Mouse (Mus musculus) frontal cortex, postnatal 36 days (tissue): ENCODE data around the gene Angpt4.

ENCODE experiments used
- DNase-seq, 2 experiments: peaks; one replicate each; pipeline ENCODE4 v3.0.0; 2022; ENCODE audit warnings: low spot score in 2 of 2

The Angpt4 gene

DNA sequence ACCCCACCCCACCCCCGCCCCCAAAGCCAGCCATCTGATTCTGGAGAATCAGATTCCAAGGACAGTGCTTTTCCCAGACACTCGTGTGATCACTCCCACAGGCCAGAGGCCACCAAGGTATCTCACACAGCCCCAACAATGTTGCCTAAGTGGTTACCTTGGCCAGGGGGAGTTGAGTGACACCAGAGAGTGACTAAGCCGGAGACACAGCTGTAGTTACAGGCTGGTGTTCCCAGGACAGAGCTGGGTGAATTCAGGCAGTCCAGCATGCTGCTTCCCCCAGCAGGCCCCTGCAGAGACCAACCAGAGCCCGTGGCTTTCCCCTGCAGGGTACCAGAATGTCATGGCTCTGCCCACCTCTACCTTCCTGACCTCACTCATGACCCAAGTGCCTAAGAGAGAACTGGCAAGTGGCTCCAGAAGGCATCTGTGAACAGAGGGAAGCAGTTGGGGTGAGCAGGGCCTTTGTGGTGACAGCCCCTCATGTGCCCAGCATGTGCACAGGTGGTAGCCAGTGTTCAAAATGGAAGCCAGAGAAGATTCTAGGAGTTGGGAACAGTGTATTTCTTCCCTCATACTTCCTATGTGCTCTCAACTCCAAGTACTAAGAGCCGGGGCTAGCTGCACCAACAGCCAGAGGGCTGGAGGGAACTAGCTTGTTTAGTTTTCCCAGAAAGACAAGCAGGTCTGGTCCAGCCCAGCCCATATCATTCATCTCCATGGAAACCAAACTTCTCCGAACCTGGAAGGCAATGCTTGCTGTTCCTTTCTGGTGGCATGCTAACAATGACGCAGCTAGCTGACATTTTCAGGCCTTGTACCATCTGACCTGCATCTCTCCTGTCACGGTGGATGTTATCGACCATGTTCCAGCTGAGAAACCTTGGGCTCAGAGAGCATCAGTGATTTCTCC, 50.5 kb downstream of the Angpt4 start:
- no peak for DNase-seq

DNA sequence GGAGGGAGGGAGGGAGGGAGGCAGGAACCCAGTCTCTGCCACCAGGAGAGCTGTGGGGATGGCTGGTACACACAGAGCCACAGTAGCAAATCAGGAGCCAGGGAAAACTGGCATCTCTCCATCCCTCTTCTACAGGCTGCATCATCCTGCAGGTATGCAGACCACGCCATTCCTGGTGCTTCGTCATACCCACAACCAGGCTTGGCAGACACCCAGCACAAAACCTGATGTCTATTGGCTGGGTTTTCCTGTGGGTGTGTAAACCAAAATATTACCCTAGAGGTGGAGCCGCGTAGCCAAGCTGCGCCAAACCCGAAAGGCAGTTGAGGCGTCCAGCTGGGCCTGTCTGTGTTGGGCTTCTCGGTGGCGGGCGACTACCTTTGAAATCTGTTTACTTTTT, 51.5 kb downstream of the Angpt4 start:
- DNase-seq: peak; percentile 72 to 84

DNA sequence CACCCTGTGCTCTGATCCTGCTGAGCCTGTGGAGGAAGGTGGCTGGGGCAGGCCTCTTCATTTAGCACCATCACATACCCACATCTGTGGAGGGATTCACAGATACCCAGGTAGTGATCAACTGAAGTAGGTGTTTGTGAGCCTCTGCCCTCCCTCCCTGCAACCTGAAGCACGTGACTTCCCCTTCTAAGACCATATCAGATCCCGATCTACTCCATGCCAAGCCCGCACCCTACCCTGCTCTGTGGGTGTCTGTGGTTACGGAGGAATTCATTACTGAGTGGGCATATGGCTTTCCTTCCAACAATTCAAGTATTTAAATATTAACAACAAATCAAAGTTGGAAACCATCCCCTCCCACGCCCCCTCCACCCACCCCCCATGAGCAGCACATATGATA, 52.3 kb downstream of the Angpt4 start:
- no peak for DNase-seq

DNA sequence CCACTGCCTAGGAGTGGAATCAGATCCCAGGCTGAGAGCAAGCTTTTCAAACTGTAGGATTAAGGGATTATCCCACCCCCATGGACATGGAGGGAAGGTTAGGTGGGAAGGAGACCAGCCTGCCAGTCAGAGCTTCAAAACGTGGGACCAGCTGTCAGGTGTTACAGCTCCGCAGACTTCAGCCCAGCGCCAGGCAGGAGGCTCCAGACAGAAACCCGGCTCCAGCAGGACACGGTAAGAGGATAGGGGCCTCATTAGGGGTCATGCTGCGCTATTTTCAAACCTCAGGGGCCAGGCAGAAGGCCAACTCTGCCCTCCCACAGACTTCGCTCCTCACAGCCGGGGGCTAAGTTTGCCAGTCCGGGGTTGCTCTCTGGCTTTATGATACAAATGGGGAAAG, 53.0 kb downstream of the Angpt4 start:
- DNase-seq: no peak

DNA sequence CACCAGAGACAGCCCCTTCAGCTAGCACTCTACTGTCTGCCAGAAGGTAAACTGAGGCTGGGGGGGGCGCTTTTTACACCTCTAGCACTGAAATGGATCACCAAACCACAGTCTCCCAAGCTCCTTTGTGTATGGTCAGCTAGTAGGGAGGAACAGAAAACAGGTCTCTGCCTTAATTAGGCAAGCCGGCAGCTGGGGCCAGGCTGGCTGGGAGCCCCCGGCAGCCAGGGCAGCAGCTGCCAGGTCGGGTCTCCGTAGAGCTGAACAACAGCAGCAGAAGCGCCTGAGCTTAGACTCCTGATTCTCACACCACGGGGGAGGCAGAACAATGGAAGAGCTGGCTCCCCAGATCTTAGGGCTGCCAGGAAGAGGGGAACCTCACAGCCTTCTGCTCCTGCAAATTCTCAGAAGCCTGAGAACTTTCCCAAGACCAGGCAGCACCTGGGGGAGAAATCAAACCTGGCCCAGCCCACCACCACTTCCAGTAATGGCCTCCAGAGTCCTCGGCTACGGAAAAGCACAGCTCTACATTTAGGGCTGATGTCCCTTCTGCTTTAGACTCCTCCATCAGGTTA, 56.3 kb downstream of the Angpt4 start:
- no peak for DNase-seq

DNA sequence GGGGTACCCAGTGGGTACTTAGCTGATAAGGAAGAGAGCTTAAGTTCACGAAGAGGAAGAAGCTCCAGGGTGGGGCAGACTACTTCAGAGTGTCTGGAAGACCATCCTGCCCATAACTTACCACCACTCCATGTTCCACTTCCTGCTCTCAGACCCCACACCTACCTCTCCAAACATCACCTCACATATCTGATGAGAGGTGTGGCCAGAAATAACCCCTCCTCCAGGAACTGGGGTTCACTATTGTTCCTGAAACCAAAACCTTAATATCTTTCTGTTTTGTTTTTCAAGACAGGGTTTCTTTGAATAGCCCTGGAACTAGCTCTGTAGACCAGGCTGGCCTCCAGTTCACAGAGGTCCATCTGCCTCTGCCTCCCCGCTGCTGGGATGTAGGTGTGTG, 56.8 kb downstream of the Angpt4 start:
- no peak for DNase-seq

DNA sequence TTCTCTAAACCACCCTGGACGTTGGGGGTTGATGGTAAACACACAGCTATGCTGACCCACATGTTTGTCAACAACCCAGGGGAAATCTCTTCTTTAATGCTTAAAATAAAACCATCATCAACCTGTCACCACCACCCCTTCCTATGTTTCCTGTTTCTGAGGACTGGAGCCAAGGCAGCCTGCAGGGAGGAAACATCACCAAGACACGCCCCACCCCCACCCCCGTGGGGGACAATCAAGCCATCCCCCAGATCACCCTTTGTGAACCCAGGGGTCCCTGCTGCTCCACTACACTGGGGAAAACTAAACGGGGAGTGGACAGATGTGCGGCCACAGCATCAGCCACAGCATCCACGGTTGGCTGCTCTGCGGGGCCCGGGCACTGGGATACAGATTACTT, 57.4 kb downstream of the Angpt4 start:
- no peak for DNase-seq

DNA sequence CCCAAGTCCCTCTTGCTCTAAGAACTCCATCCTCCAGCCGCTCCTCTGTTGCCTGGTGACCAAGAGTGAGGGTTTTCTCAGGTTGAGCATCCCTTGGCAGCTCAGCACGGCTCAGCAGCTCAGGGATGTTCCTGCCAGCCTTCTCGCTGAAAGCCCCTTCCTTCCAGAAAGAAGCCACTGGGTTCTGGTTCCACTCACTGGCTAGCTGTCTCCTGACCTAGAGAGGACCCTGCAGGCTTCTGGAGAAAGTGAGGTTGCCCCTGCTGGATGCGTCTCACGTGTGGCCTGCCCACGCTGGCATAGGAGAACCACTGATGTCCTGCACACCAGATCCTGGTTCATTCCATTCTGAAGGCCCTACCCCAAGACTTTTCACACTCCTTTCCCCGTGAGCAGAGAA, 58.0 kb downstream of the Angpt4 start:
- no peak for DNase-seq

DNA sequence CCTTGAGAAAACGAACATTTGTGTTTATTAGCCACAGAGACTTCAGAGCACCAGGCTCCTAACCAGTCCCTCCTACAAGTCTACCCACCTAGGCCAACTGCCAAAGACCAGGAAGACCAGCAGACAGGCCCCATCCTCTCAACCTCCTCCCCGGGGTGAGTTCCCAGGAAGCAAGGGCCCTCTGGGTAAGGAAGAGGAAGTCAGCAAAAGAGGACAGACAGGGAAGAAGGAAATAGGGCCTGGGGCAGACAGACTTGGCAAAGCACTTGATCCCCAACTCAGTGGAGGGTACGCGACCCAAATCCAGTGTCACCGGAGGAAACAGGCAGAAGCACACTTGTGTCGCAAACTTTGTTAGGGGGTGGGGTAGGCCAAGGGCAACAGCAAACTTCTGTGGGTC, 58.4 kb downstream of the Angpt4 start:
- no peak for DNase-seq

DNA sequence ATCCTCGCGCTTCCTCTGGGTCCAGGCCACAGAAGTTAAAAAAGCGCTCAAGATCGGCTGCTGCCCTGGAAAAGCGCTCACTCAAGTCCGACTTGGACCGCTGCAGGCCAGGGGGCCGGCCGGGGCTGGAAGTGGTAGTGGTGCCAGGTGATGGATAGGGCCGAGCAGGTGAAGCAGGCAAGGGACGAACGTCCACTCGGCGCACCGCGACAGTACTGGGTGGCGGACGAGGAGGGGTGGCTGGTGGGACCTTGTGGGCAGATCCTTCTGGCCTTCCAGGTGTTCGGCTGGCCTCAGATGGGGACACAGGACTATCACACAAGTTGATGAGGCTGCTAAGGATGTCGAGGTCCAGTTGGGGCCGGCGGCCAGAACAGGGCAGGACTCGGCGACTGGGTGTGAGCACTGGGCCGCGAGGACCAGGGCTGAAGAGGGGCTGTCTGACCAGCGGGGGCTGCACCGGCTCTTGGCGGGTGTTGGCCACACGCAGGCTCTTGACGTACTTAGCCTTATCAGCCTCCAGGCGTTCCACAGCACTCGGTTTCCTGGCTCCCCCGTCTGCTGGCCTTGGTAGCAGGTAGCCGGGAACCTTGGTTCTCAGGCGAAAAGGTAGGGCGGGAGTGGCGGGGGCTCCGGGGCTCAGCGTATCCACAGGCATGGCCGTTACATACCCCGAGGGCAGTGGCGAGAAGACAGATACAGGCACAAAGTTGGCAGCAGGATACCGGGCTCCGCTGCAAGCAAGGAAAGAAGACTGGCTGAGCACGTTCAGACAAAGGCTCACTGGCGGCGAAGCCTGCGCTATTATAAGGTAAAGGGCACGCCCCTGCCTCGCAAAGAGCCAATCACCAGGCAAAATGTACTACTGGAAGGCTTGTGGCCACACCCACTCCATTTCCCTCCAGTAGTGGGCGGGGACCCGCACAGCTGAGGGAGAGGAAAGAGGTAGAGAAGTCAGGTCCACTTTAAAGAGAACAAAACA, 59.5 kb downstream of the Angpt4 start:
- DNase-seq: peak; percentile 68 to 73

DNA sequence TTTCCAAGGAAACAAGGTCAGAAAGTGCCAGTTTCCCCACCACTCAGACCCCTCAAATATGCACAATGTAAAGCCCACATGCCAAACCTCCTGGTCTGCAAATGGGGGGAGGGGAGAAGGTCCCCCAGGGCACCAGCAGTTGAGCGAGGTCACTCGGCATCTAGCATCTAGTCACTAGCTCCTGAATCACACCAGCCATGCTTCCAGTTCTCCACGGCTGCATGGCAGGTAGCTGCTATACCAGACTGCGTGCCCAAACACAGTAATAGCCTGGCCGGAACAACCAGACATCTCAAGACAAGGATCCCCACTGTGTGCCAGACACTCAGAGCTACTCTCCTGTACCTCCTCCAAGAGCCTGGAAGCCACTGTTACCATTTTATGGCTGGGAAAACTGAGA, 60.7 kb downstream of the Angpt4 start:
- no peak for DNase-seq

DNA sequence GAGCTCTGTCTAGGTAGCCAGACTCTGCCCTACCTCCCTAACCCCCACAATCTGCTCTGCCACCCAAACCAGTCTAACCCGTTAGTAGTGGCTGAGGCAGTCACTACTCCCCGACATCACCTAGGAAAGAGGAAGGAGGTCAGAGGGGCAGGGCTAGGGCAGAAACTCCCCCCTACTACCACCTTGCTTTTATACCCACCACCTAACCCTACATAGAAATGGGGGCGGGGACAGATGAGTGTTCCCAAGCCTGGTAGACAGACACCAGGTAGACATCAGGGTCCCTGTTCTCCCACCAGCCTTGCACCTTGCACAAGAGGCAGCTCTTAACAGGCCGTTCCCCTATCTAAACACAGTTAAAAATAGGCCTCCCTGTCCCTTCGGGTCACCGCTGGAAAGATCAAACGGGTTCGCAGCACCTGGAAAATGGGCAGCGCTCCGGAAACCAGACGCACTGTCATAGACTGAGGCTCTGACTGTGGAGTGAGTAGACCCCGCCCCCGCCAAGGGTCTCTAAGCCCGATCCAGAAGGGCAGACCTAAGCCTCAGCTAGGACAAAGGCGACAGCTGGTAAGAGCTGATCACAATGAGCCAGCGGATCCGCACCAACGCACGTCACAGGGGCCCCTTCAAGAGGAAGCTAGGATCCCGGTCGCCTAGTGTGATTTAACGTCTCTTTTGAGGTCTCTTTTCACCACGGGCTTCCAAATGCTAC, 62.0 kb downstream of the Angpt4 start:
- no peak for DNase-seq

DNA sequence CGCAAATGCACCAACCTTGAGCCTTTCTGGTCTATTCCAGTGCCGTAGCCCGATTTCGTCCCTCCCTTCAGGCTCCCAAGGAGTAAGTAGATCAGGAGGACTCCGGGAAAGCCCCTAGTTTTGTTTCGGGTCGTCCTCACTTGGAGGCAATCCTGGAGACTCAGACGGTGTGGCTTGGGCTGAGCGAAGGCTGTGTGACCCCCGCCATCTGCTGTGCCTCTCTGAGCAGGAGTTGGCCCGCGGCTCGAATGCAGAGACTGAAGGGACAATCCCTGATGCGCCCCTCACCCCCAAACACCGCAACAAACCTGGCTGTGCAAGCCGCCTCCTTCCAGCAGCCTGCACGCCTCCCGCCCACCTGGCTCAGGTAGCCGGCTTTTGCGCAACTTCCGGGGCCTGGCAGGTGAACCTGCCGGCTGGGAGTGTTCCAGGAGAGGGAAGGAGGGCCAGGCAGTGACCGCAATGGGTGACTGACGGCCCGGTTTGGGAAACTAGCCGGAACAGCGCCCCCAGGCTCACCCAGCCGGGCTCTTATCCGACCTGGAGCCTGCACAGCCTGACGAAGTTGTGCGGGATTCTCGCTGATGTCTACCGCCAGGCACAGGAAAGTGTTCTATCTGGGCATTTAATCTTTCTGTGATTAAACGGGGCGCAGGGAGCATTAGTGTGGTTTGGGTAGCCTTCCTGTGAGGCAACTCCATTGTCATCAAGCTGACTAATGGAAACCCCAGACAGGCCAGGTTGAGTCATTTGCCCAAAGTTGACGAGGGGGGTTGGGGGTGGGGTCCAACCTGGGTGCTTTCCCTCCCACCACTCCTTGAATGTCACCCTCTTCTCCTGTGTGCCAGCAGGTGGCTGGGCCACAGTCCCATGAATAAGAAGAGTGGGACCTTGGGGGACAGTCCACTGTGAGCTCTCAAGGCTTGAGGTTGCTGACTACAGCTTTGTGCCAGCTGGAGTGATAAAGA, 62.9 kb downstream of the Angpt4 start:
- DNase-seq: no peak

DNA sequence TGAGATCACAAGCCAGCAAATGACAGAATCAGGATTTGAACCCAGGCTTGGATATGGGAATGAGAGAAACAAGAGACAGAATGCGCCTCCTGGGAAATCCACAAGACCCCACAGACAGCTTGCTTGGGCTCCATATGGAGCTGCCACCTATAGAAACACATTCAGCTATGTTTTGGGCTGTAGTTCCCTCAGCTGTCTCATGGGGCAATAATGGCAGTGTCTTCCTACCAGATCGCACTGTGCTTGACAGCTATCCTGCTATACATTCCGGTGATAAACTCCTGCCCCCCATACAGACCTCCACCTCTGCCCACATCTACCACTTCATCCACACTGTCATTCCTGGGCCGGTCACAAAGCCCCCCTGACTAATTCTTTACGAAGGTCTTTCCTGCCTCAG, 64.3 kb downstream of the Angpt4 start:
- DNase-seq: no peak

DNA sequence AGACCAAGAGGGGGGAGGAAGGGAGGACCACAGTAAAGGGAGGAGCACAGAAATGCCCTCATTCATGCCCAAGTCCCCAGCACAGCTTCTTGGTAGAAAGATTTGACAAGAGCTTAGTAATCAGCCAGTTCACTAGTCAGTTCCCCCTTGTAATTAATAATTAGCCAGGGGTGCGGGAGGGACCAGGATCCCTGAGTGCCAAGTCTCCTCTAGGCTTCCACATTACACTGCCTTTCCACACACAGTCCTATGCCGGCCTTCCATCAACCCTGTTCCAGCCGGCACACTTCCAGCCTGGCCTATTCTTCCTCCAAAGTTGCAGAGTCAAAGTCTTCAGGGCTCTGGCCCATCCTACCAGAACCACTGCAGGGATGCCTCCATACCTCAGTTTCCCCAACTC, 65.1 kb downstream of the Angpt4 start:
- no peak for DNase-seq

DNA sequence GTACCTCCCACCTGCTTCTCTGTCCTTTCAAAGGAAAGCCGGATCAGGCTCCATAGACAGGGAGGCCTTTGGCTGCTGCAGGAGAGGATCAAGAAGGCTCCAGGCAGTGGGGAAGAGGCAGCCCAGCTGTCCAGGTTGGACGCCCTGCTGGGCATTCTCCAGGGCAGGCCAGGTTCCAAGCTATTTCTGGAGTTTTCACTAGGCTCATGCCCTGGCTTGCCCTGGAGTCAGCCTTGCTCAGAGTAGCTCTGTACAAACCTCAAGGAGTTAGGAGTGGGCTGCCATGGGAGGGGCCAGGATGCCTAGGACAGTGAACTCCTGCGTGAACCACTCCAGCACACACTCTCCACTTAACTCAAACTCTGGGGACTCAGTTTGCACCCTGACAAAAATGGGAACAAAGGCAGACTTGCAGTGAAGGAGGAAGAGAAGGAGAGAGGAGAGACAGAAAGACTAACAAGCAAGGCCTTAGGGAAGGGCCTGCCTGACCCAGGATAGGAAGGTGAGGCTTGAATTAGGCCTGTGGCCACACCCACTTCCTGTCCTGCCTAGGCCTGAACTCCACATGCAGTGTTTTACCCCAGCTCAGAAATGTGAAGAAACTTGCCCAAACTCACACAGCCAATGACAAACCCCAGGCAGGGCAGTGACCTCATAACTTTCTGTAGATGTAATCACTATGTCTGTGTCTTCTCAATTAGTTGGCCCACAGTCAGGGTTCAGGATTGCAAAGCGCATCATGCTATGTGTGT, 66.9 kb downstream of the Angpt4 start:
- DNase-seq: no peak

DNA sequence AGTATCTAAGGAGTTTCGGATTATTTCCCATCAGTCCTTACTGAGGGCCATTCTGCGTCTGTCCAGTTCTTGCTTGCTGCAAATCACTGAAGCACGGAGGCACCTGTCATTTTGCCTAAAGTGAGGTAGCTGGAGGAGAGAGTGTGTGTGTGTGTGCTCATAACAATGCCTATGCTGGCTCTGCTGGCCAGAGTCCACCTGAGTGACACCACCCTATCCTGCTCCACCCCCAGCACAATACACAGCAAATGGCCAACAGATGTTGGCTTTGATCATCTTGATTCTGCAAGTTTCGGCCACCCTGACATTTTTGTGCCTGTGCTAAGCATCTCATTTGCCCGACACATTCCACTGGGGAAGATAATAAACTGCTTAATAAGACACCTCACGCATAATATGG, 67.5 kb downstream of the Angpt4 start:
- DNase-seq: no peak

DNA sequence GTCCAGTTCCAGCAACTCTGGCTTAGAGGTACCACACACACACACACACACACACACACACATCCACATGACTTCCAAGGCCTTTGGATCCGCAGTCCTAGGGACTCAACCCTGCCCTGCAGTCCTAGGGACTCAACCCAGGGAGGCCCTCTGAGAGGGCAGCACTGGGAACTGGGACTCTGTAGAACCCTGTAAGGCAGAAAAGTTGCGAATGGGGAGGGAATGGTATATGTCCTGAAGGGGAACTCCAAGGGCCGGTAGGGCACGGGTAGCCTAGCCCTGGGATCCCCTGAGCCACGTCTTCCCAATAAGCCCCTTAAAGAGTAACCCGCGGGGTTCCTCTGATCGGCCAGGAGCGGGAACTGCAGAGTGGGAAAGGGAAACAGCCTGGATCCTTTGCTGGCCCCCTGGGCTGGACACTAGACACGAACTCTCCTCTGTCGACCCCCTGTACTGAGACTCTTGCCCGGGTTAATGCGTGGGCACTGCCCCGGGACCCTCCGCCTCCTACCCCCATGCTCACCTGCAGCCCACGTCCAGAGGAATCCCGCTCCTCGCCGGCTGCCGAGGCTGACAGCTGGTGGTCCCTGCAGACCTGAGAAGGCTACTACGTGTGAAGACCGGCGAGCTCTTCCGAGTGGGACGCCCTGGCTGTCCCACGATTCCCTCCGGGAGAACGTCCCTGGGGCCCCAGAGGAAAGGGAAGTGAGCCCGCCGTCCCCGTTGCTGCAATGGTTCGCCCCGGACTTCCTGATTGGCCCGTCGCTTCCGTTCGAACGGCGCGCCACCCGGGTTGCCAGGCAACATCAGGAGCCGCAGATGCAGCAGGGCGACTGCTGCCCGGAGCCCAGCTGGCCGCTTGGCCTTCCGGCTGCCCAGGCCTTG, 68.7 kb downstream of the Angpt4 start, which contains the start of gene Fam110a:
Gene Fam110a (minus strand): TSS at position 750 of the 885 bp plus-strand sequence.
- peak; percentile 89 to 92 for DNase-seq

DNA sequence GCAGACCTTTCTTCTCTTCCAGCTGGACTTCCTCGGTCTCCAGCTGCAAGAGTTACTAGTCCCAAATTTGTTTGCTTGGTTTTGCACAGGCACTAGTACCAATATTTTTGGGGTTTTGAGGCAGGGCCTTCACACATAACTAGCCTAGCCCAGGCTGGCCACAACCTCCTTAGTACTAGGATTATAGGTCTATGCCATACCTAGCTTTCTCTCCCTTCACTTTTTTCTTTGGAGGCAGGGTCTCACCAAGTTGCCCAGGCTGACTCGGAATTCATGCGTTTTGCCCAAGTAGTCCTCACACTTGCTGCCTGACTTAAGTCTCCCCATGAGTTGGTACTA, 69.3 kb downstream of the Angpt4 start:
- no peak for DNase-seq
